Mouse (Mus musculus): ENCODE data around the gene A730015C16Rik.

GRCm38 (mm10) chr4:108835496-108835895 is 12.9 kb downstream of the A730015C16Rik start:
- no peak for TF ChIP-seq POLR2A (IDR thresholded peaks at IDR 0.05; ENCODE audit: borderline replicate concordance, control insufficient read depth, low read depth, low read length)
- no peak for TF ChIP-seq CTCF (IDR thresholded peaks at IDR 0.05; ENCODE audit: control insufficient read depth, insufficient read depth, low read length)
